Mouse (Mus musculus) stomach, postnatal 0 days (tissue): ENCODE data around the gene Mul1.
"Not testable (repeated sequence)": the region's sequence is repeated elsewhere in the genome, so short reads cannot be mapped to it uniquely, and the experiment has no call there.

Experiments used
- CTCF ChIP-seq: IDR thresholded peaks from 2 replicates; pipeline ENCODE4 v1.5.1; 2016; ENCODE audit warnings: antibody characterized with exemption, low read depth, mild to moderate bottlenecking, moderate library complexity
- EP300 ChIP-seq: optimal IDR thresholded peaks from 2 replicates; pipeline ENCODE3; 2016; ENCODE audit warnings: antibody characterized with exemption

DNA sequence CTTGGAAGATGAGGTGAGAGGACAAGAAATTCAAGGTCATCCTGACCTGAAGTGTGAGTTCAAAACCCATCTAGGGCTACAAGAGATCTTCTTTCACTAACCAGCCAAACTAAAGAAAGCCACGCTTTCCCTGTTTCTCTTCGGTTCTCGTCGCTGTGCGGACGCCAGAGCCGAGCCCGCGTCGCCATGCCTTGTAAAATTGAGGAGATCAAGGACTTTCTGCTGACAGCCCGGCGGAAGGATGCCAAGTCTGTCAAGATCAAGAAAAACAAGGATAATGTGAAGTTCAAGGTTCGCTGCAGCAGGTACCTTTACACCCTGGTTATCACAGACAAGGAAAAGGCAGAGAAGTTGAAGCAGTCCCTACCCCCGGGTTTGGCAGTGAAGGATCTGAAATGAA is 8.9 kb upstream of the Mul1 start:
- TF ChIP-seq CTCF, EP300: not testable (repeated sequence)
